Mouse (Mus musculus): ENCODE data around the gene Eif4e3.

The Eif4e3 gene

GRCm38 (mm10) chr6:99666318-99667171 lies at the start of gene Eif4e3, which contains the start of gene Gm20696:
Gene Eif4e3 (minus strand): TSS chr6:99666771.
Gene Gm20696 (minus strand): TSS chr6:99666797.
- peak; percentile 38 for DNase-seq (ENCODE audit: low read depth, low spot score)

GRCm38 (mm10) chr6:99715913-99716312 lies 49.3 kb upstream of the Eif4e3 start:
- H3K27me3 ChIP-seq (ENCODE audit: control insufficient read depth, insufficient read depth, low read length, poor library complexity, severe bottlenecking), result no peaks in the 10 kb centered on the region
- DNase-seq (ENCODE audit: low read depth, low spot score), result no peak

More at GRCm38 (mm10) chr6:99666318-99667171, at the start of gene Eif4e3, which contains the start of gene Gm20696:
- H3K27me3 ChIP-seq (ENCODE audit: control insufficient read depth, insufficient read depth, low read length, poor library complexity, severe bottlenecking), result no peaks in the 10 kb centered on the region
- H3K36me3 ChIP-seq (ENCODE audit: control insufficient read depth, insufficient read depth, low read length, poor library complexity, severe bottlenecking), result no peaks in the 10 kb centered on the region

GRCm38 (mm10) chr6:99715191-99715590 lies 48.6 kb upstream of the Eif4e3 start:
- Histone ChIP-seq H3K27me3 (ENCODE audit: control insufficient read depth, insufficient read depth, low read length, poor library complexity, severe bottlenecking) (no peaks in the 10 kb centered on the region), H3K36me3 (ENCODE audit: control insufficient read depth, insufficient read depth, low read length, poor library complexity, severe bottlenecking) (no peaks in the 10 kb centered on the region)
- no peak for DNase-seq (ENCODE audit: low read depth, low spot score)

More at GRCm38 (mm10) chr6:99715913-99716312, 49.3 kb upstream of the Eif4e3 start:
- H3K36me3 ChIP-seq (ENCODE audit: control insufficient read depth, insufficient read depth, low read length, poor library complexity, severe bottlenecking), result no peaks in the 10 kb centered on the region

- DNase-seq (ENCODE audit: low read depth, low spot score), result no peak
Measured at GRCm38 (mm10) chr6:99713256-99713655, 46.7 kb upstream of the Eif4e3 start.

GRCm38 (mm10) chr6:99711576-99712101 lies 45.1 kb upstream of the Eif4e3 start:
- DNase-seq (ENCODE audit: low read depth, low spot score), result no peak

More at GRCm38 (mm10) chr6:99713256-99713655, 46.7 kb upstream of the Eif4e3 start:
- Histone ChIP-seq H3K27me3 (ENCODE audit: control insufficient read depth, insufficient read depth, low read length, poor library complexity, severe bottlenecking) (no peaks in the 10 kb centered on the region), H3K36me3 (ENCODE audit: control insufficient read depth, insufficient read depth, low read length, poor library complexity, severe bottlenecking) (no peaks in the 10 kb centered on the region)

GRCm38 (mm10) chr6:99700484-99700883 lies 33.9 kb upstream of the Eif4e3 start:
- DNase-seq (ENCODE audit: low read depth, low spot score), result no peak
- no peaks in the 10 kb centered on the region for H3K36me3 ChIP-seq (ENCODE audit: control insufficient read depth, insufficient read depth, low read length, poor library complexity, severe bottlenecking)
- H3K27me3 ChIP-seq (ENCODE audit: control insufficient read depth, insufficient read depth, low read length, poor library complexity, severe bottlenecking), result no peaks in the 10 kb centered on the region

More at GRCm38 (mm10) chr6:99711576-99712101, 45.1 kb upstream of the Eif4e3 start:
- H3K36me3 ChIP-seq (ENCODE audit: control insufficient read depth, insufficient read depth, low read length, poor library complexity, severe bottlenecking), result no peaks in the 10 kb centered on the region
- no peaks in the 10 kb centered on the region for H3K27me3 ChIP-seq (ENCODE audit: control insufficient read depth, insufficient read depth, low read length, poor library complexity, severe bottlenecking)

- peaks cover 2% of the 10 kb centered on the region; the same call in 1 of the 2 replicates for H3K27me3 ChIP-seq (ENCODE audit: control insufficient read depth, insufficient read depth, low read length, poor library complexity, severe bottlenecking)
- H3K36me3 ChIP-seq (ENCODE audit: control insufficient read depth, insufficient read depth, low read length, poor library complexity, severe bottlenecking), result no peaks in the 10 kb centered on the region
- no peak for DNase-seq (ENCODE audit: low read depth, low spot score)
Measured at GRCm38 (mm10) chr6:99692916-99693841, 26.6 kb upstream of the Eif4e3 start.

GRCm38 (mm10) chr6:99692206-99692915 lies 25.8 kb upstream of the Eif4e3 start, which contains the start of gene Gpr27:
Gene Gpr27 (plus strand): TSS chr6:99692679.
- Histone ChIP-seq H3K36me3 (ENCODE audit: control insufficient read depth, insufficient read depth, low read length, poor library complexity, severe bottlenecking) (no peaks in the 10 kb centered on the region), H3K27me3 (ENCODE audit: control insufficient read depth, insufficient read depth, low read length, poor library complexity, severe bottlenecking) (peaks cover 2% of the 10 kb centered on the region; the same call in 1 of the 2 replicates)
- DNase-seq (ENCODE audit: low read depth, low spot score), result no peak

GRCm38 (mm10) chr6:99691666-99692205 lies 25.2 kb upstream of the Eif4e3 start:
- no peak for DNase-seq (ENCODE audit: low read depth, low spot score)
- H3K27me3 ChIP-seq (ENCODE audit: control insufficient read depth, insufficient read depth, low read length, poor library complexity, severe bottlenecking), result peaks cover 2% of the 10 kb centered on the region; the same call in 1 of the 2 replicates
- H3K36me3 ChIP-seq (ENCODE audit: control insufficient read depth, insufficient read depth, low read length, poor library complexity, severe bottlenecking), result no peaks in the 10 kb centered on the region

- peaks cover 2% of the 10 kb centered on the region; the same call in 1 of the 2 replicates for H3K27me3 ChIP-seq (ENCODE audit: control insufficient read depth, insufficient read depth, low read length, poor library complexity, severe bottlenecking)
- DNase-seq (ENCODE audit: low read depth, low spot score), result no peak
- H3K36me3 ChIP-seq (ENCODE audit: control insufficient read depth, insufficient read depth, low read length, poor library complexity, severe bottlenecking), result no peaks in the 10 kb centered on the region
Measured at GRCm38 (mm10) chr6:99688513-99688912, 21.9 kb upstream of the Eif4e3 start.

- Histone ChIP-seq H3K27me3 (ENCODE audit: control insufficient read depth, insufficient read depth, low read length, poor library complexity, severe bottlenecking) (no peaks in the 10 kb centered on the region), H3K36me3 (ENCODE audit: control insufficient read depth, insufficient read depth, low read length, poor library complexity, severe bottlenecking) (no peaks in the 10 kb centered on the region)
- peak; percentile 73 for DNase-seq (ENCODE audit: low read depth, low spot score)
Measured at GRCm38 (mm10) chr6:99684899-99685298, 18.3 kb upstream of the Eif4e3 start.

GRCm38 (mm10) chr6:99683974-99684373 lies 17.4 kb upstream of the Eif4e3 start:
- no peaks in the 10 kb centered on the region for H3K27me3 ChIP-seq (ENCODE audit: control insufficient read depth, insufficient read depth, low read length, poor library complexity, severe bottlenecking)
- no peaks in the 10 kb centered on the region for H3K36me3 ChIP-seq (ENCODE audit: control insufficient read depth, insufficient read depth, low read length, poor library complexity, severe bottlenecking)
- DNase-seq (ENCODE audit: low read depth, low spot score), result no peak

GRCm38 (mm10) chr6:99678108-99678507 lies 11.5 kb upstream of the Eif4e3 start:
- Histone ChIP-seq H3K36me3 (ENCODE audit: control insufficient read depth, insufficient read depth, low read length, poor library complexity, severe bottlenecking) (no peaks in the 10 kb centered on the region), H3K27me3 (ENCODE audit: control insufficient read depth, insufficient read depth, low read length, poor library complexity, severe bottlenecking) (no peaks in the 10 kb centered on the region)
- no peak for DNase-seq (ENCODE audit: low read depth, low spot score)

Data from splenic B cell, adult 2 months (primary cell).